Mouse (Mus musculus) layer of hippocampus, adult 9-11 months (tissue): ENCODE measurements at regions not wholly inside any gene's neighbourhood (a gene's known extent, or its start where the extent isn't known, plus 50 kb on each side); places are given as distances from the start of the nearest gene placed in this dataset.
"Not testable (repeated sequence)": the region's sequence is repeated elsewhere in the genome, so short reads cannot be mapped to it uniquely, and the experiment has no call there.

Source experiments
- DNase-seq: peaks from one replicate; pipeline ENCODE4 v3.0.0; 2022

DNA sequence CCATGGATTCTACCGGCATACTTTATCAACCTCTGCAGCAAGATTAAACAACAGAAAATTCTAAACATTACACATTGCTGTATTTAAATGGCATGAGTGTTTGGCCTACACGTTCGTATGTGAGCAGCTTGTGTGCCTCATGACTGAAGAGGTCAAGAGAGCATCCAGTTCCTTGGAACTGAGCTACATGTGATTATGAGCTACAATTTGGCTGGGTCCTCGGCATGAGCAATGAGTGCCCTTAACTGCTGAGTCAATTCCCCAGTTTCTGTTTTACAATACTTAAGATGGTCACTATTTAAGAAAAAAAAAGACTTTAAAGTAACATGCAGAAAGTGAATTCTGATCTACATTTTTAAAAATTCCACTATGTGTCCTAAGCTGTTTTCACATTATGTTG lies 338.4 kb upstream of the Gpc6 start:
- DNase-seq, result no peak

DNA sequence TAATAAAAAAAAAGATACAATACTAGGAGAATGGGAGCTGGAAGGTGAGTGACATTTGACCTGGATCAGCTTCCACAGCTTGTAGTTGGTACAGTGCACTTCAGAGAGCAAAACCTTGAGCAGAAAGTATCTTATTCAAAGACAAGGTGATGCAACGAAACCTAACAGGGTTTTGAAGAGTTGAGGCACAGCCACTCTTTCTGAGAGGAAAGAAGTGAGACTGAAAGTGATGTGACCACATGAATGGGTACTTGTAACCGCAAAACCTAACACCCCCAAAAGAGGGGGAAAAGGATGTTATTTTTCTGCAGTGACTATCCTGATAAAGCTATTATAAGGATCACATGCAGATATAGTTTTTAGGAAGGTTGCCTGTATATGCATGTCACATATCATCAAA lies 335.6 kb upstream of the Gpc6 start:
- no peak for DNase-seq

DNA sequence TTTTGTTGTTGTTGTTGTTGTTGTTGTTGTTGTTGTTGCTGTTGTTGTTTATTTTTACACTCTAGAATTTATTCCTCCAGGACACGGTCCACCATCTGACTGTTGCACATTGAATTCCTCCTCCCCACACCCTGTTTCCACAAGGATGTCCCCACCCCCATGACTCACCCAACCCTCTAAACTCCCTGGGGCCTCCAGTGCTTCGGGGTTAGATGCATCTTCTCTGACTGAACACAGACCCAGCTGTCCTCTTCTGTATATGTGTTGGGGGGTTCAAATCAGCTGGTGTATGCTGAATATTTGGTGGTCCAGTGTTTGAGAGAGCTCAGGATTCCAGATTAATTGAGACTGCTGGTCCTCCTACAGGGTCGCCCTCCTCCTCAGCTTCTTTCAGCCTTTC lies 335.0 kb upstream of the Gpc6 start:
- DNase-seq, result no peak

DNA sequence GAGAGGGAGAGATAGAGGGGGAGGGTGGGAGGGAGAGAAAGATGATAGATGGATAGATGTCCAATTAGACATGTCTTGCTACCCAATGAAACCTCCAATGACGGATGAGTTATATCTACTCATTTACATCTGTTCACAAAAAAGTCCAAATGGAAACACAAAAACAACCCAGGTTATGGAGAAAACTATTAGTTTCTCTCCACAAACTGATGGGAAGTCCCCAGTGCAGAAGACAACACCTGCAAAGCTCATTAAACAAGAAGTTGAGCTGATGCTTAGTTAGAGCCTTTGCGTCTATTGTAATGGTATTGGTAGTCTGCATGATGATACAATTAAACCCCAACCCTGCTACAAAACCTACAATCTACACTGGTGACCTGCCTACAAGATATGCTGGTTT lies 317.0 kb upstream of the Gpc6 start:
- DNase-seq, result no peak

DNA sequence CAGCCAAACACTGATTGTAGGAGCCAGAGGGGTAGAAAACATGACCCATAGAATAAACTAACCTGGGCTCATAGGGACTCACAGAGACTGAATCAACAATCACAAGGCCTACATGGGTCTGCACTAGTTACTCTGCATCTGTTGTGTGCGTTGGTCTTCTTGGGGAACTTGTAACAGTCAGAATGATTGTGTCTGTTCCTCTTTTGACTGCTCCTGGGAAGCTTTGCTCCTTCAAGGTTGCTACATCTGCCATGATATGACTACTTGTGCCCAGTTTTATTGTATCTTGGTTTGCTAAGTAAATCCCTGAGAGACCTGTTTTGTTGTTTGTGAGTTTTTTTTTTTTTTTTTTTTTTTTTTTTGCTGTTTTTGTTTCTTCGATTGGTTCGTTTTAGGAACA lies 313.9 kb upstream of the Gpc6 start:
- no peak for DNase-seq

DNA sequence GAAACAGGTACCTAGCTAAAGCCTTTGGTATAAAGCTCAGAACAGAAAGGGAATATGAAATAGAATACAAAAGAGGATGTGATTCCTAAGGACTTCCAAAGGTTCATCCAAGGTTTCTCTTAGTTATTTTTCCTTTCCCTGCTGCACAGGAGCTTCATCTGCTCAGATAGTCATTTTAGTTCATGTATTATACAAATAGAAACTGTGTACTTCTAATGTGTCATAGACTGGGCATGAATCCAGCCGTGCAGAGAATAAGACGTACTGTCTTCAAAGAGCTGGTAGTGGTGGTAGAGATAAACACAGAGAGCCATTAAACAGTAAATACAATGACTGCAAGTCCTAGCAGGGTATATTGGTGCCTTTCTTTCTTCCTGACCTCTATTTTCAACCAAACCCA lies 292.9 kb upstream of the Gpc6 start:
- peak; percentile 16 for DNase-seq

DNA sequence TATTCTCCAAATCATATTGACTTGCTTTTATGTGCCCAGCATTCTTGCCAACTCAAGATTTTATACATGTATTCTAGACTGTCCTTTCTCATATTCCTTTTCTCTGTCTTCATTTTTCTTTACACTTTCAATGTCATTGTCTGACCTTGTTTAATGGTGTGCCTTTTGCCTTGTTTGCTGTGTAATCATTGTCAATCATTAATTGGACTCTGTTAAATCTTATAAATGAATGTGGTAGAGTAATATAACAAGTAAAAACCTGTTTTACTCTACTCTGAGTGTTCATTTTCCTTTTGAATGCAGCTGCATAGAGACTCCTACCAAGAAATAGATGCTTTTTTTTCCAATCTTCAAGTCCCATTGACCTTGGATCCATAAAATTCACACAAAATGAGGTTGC lies 283.0 kb upstream of the Gpc6 start:
- DNase-seq, result no peak

DNA sequence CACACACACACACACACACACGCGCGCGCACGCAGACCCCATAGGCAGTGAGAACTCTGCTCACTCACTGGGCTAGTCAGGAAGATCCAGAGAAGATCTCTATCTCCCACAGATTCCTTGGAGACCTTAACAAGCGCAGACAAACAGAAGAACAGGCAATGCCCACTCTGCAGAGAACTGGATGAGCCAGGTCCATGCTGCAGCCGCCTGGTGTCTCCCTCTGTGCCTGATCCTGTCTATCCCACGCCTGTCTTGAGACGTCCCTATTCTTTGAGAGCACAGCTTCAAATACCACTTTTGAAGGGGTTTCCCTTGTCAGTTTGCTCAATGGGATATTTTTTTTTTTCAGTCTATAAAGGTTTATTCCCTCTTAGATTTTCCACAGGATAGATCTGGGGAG lies 273.2 kb upstream of the Gpc6 start:
- DNase-seq, result no peak

DNA sequence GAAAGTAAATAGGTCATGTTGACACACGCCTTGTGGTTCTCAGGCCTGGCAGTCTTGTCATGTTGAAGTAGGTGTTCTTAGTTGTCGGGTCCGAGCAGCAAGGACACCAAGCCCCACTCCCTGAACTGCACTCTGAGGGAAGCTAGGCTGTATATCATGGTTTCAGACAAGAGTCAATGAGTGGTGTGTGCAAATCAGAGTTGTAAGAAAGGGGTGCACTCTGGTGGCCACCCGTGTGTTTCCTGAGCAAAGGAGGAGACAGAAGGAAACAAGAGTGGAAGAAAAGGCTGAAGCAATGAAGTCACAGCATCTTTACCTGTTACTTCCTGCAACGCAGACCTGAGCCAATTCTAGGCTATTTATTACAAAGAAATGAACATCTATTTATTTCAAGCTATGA lies 241.2 kb upstream of the Gpc6 start:
- no peak for DNase-seq

DNA sequence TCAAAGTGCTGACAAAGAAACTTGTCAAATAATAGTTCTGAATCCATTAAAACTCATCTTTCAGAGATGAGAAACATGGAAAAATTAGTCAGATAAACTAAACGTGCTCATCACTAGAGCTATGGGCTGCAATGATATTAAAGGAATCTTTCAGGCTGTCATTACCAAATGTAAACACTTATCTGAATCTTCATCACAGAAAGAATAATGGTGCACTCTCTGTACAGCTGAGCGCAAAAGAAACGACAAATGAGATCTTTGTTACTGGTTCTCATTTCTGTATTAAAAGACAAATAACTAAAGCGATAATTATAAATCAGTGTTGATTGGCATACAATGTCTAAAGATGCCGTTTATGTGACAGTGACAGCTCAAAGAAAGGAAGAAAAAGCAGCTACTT lies 227.4 kb upstream of the Gpc6 start:
- DNase-seq, result no peak

DNA sequence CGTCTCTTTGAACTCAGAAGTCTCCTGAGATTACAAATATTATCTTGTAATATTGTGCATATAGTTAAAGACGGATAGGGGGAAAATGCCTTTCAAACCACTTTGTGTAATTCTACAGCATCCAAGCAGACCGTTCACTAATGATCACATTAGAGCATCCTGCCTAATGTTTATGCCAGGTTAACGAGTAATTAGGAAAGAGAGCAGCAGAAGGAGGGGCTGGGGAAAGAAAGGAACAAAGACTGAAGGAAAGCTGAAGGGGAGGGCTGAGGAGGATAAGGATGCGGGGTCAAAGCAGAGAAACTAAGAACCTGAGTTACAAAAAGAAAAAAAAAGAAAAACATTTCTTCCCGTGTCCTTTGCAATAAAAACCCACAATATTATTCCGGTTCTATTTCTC lies 226.7 kb upstream of the Gpc6 start:
- no peak for DNase-seq

DNA sequence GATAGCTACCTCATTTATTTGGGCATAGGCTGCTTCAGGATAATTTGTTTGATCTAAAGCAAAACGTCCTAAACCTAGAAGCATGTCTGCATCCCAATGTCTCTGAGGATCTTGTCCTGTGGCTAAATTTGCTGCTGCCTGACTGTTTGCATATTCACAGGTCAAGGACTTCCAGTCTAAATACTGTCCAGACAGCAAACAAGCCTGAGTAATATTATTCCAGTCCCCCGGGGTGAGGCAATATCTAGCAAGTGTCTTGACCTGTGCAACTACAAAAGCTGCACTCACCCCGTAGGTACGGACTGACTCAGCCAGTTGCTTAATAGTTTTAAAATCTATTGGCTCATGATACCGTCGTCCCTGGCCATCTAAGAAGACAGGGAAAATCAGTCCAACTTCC lies 190.5 kb upstream of the Gpc6 start:
- not testable (repeated sequence) for DNase-seq

DNA sequence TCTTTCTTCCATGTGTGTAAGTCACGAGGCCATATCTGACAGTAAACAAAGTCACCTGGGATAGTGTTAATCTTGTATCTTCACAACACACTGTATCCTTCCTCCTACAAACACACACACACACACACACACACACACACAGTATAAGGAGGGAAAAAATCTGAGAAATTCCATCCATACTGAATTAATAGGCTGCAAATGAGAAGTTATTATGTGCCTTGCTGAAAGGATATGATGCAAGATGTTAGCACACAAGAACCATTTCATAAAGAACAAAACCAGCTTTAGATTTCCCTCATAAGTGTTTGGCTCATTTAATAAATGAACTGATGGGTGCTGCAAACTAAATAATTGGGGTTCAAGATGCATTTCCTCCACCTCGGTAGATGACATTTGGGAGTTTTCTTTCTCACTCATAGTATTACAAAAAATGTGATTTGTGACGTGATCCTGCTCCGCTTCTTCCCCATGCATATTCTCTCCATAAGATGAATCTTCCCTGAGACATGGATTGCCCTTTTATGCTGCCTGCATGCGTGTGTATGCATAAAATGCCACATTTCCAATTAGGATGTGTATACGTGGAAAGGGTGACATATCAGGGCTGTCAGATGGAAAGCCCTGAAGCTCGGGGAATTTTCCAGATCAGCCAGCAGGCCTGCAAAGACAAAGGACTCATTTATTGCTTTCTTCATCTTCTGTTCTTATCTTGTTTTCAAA lies 170.5 kb upstream of the Gpc6 start:
- no peak for DNase-seq

DNA sequence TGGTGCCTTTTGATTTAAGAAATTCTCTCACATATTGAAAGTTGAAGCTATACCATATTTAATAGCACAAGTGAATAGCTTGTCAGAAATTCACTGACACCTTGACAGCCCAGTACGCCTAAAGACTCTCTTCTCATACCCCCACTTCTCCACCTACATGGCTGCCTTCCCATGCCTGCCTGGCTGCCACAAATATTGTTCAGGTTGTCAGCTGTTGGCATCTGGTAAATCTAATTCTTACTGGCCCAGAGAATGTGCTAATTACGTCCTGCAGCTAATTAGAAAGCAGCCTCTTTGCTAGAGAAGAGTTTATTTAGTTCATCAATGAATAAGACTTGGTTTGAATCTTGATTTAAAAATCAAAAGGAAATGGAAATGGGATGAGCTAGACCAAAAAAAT lies 163.7 kb upstream of the Gpc6 start:
- no peak for DNase-seq

DNA sequence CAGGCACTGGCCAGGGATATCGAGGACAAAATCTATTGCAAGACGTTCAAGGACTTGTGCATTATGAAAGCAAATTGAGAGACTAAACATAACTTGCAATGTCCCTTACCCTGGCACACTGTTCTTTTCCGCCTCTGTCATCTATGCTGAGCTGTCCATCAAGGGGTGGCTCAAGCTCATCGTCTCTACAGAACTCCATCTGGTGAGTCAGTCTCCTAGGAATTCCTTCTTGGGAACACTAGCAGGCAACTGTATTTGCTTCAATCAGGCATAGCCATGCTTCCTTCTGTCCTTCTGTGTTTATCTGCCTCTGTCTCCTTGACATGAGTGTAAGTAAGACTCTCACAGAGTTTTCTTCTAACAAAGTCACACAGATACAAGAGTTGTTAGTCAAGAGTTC lies 154.0 kb upstream of the Gpc6 start:
- no peak for DNase-seq

DNA sequence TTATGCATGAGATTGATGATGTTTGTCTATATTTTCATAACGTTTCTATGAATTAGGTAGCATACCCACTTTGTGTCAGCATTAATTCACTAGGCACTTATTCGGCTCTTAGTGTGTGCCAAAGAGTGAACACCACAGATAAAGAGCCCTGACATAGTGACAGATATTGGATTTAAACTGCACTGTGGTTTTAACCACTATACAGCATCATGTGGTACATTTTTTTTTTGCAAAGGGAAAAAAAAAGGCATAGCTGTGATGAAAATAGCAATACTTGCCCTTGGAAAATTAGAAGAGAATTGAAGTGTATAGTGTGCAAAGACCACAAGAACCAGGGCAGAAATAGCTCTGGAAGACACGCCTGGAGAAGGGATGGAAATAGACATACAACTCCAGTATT lies 153.4 kb upstream of the Gpc6 start:
- no peak for DNase-seq

DNA sequence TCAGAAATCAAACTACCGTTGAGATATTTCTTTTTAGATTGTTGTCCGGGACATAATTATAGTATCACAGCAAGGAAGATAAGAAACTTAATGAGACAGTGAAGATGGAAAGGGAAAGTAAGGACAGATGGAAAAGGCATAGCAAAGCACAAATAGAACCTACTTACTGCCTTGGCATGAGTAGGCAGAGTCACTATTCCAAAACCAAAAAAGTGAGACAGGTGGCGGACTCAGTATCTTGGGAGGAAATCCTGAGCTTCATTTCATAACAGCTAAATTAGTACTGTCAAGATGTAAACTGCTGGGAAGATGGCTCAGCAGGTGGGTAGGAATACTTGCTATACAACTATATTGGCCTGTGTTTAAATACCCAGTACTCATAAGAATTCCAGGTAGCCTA lies 145.5 kb upstream of the Gpc6 start:
- peak; percentile 8 for DNase-seq

DNA sequence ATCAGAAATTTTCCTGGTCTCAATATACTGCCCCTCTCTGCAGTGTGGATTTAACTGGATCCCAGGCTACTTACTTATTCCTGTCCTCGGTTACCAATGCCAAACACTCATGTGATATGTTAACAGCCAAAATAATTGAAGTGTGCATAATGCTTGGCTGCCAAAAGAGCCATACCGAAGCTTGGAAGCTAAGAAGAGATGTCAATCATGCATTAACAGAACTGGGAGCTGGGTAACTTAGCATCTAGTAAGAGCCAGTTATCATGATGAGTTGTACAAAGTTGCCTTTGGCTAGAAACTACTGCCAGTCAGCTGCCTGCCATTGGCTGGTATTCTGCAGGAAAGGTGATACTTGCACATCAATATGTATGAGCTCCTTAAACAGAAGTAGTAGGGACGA lies 141.3 kb upstream of the Gpc6 start:
- no peak for DNase-seq

DNA sequence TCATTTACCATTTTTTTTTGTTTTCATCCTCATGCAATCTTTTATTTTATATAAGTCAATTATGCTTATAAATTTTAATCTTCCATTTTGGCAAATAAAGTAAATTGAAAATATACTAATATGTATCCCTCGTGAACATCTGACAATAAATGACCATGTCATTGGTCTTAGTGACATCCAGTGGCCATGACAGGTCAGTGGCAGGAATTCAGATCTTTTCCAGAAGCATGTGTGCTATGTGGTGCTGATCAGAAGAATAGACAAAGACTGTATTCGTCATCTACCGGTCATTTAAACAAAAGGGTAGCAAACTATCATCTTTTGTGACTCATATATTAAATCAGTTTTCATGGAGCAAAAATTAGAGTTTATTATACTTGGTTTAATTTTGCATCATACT lies 118.6 kb upstream of the Gpc6 start:
- no peak for DNase-seq

DNA sequence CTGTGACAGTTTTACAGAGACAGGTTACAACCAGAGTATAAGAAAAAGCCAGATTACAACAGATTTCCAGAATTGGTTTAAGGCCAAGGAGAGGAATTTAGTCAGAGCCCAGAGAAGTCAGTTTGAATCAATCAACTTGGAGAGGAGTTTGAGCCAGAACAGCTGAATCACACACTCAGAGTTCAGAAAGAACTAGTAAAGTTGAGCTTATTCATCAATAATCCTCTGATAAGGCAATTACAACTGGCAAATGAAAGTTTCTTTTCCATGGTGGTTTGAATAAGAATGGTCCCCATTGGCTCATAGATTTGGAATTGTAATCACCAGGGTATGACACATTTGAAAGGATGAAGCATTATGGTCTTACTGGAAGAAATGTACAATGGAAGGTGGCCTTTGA lies 116.5 kb upstream of the Gpc6 start:
- no peak for DNase-seq

DNA sequence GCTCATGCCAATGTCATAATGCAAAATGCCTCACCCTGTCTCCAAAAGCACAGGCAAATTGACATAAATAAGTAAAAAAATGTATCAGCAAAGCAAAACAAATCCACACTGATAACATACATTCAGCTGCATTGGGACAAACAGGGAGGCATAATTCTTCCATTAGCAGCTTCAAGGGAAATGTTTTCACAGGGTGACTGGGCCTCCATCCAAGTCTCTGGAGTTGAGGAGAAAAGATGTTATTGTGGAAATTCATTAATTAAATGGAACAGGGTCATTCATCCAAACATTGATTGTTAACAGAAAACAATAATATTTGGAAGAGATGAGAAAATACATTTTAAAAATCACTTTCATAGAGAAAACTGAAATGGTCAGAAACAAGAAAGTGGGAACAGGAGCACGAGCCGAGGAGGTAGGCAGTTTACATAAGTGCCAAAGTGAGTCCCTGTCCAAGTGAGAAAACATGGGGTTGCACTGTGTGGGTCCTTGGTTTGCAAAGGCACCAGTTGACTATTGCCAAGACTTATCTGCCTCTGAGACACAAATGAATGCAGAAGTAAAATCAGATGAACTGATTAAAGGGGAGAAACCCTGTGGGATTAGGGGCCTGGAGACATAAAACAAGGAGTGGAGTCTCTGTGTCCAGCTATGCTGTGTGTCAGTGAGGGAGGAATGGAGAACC lies 114.3 kb upstream of the Gpc6 start:
- DNase-seq, result peak; percentile 4

DNA sequence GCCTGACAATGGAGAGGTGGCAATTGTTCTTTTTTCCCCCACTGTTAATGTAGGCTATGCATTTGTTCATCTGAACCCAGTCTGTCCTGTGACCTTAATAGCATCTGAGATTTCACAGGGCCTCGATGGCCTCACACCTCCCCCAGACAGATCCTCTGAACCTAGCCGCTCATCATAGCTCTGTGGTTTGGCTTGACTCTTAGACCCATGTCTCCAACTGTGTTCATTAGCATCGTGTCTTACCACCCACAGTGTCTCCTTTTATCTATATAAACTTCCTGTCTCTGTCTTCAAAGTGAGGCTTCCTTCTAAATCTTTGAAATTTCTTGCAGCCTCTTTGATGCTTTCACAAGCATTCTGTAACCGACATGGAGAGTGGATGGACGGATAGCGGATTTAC lies 87.9 kb upstream of the Gpc6 start:
- DNase-seq, result no peak

DNA sequence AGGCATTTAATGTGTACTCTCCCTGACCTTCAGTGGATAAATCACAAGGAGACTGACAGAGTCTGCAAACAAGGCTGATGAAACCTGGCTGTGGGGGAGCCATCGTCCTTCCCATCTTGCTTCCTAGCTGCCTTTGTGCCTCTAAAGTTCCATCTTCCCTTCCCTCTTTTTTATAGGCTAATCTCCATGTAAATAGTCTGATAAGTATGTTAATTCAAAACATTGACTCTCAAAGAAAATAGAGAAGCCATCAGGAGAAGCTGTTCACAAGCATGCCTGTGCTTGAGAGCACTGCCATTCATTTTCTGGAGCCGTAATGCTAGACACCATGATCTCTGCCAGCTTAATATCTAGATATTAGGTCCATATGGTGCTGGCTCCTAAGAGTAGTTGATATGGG lies 55.7 kb upstream of the Gpc6 start:
- no peak for DNase-seq

DNA sequence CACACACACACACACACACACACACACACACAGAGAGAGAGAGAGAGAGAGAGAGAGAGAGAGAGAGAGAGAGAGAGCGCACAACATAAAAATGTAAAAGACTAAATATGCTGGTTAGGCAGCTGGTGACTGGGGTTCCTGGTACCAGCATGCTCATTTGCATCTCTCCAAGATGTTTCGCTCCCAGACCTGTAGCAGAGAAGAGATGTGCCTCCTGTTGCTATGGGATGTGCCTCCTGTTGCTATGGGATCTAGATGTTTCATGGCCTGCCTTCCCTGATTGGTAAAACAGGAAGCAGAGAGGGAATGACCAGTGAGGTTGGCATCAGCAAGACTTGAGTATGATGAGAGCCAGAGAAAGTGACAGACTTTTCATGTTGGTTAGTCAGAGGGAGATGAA lies 55.1 kb upstream of the Gpc6 start:
- DNase-seq, result no peak
